Mouse (Mus musculus) lung, postnatal 0 days (tissue): ENCODE results near the gene Gm49403.
"Not testable (repeated sequence)": the region's sequence is repeated elsewhere in the genome, so short reads cannot be mapped to it uniquely, and the experiment has no call there.

Experiments used
- CTCF ChIP-seq: IDR thresholded peaks from 2 replicates; pipeline ENCODE4 v1.5.1; 2016; ENCODE audit warnings: antibody characterized with exemption, mild to moderate bottlenecking
- EP300 ChIP-seq: IDR thresholded peaks from 2 replicates; pipeline ENCODE4 v1.6.1; 2016; ENCODE audit warnings: antibody characterized with exemption, mild to moderate bottlenecking, control low read depth

DNA sequence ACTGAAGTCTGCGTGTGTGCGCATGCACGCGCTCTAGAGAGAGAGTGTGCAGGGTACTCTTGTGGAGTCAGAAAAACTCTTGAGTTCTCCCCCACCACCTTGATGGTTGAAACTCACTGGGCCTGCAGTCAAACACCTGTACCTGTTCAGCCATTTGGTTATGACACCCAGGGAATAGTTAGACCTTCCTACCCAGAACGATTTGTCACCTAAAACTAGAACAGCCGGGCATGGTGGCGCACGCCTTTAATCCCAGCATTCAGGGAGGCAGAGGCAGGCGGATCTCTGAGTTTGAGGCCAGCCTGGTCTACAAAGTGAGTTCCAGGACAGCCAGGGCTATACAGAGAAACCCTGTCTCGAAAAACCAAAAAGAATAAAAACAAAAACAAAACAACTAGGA is 47.4 kb upstream of the Gm49403 start:
- TF ChIP-seq EP300, CTCF: not testable (repeated sequence)
